Mouse (Mus musculus) kidney, adult 2 months (tissue): Measurements from ENCODE around the gene Coa4.

ENCODE experiments used
- CTCF ChIP-seq: fragments of 200-500 bp; conservative IDR thresholded peaks from 2 replicates; pipeline ENCODE4 v1.5.1; 2011; ENCODE audit warnings: low read depth, mild to moderate bottlenecking, control low read depth, low read length, moderate library complexity, mixed read lengths; ENCODE audit not compliant: insufficient read depth, insufficient read length
- POLR2A ChIP-seq: fragments of 200-500 bp; IDR thresholded peaks from one replicate; pipeline ENCODE4 v1.6.1; 2011; ENCODE audit warnings: low read depth, low read length, control low read depth

DNA sequence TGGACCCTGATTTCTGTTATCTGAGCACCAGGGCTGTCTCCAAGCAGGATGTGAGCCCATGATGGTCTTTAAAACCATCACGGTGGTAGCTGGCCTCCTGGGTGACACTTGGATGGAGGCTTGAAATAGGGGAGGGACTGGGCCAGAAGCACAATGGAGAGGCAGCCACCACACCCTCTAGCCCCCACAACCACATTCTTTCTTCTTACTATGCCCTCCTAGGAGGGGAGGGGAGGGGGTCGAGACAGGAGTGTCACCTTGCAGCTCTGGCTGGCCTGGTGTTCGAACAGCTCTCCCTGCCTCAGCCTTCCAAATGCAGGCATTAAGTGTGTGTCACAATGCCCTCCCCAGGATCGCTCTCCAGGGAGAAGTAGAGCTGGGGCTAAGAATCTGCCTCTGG is 39.5 kb upstream of the Coa4 start:
- no peak for TF ChIP-seq CTCF
- no peak for TF ChIP-seq POLR2A
